Comparison of ENCODE assay signal across 9 mouse cellular contexts in genomic region chr4:52429310-52430198, GRCm38 (mm10). TPM values are rescaled to one million over a fixed set of nuclear protein-coding genes. Genes with fewer than 3 reads are reported as not detected.
A peak's percentile ranks its signal among the peaks of the same experiment; 100 is the strongest.
DNase-seq lines count a peak whose midpoint lies in the region; ATAC-seq and TF ChIP-seq lines count a peak whose summit lies in the region.
"Had no signal": no experiment of that assay in that cellular context is flagged by ENCODE, and none has a peak within 500 bp of the region (broad histone marks: within the 10 kb centered on the region; RNA-seq: fewer than 3 reads in every experiment).

No protein-coding gene starts in this region.

- DNase-seq in heart, postnatal 25 days (ENCODE audit: low spot score) = no peak
- DNase-seq in c-Kit-positive CD71-positive TER-119-negative erythroid progenitor cells, embryonic 14.5 days (ENCODE audit: low read depth) = peak; percentile 81
- DNase-seq in kidney, adult 11 months = peak; percentile 7
- DNase-seq in liver, postnatal 0 days = peak; percentile 74
- DNase-seq in urinary bladder, adult 18-20 months (ENCODE audit: low spot score in 2 of 2) = no peak
- no peak for DNase-seq in thymus, adult 18-20 months
- no peak for DNase-seq in frontal cortex, postnatal 10 days (ENCODE audit: low spot score in 2 of 2)
- DNase-seq: forebrain, postnatal 0 days had no signal

- H3K4me2 ChIP-seq in heart, embryonic 13.5 days = peak overlapping the region; percentile 65
- H3K4me2 ChIP-seq in liver, postnatal 0 days (ENCODE audit: low read depth, low read length) = peak overlapping the region; percentile 59

- peak overlapping the region; percentile 26 for H3K4me3 ChIP-seq in heart, embryonic 13.5 days
- no peak overlapping the region for H3K4me3 ChIP-seq in liver, postnatal 0 days (ENCODE audit: low read depth, low read length)

- H3K27me3 ChIP-seq in heart, embryonic 13.5 days (replicated peaks) = no peaks in the 10 kb centered on the region
- H3K27me3 ChIP-seq in liver, postnatal 0 days (ENCODE audit: insufficient read depth, low read length) = no peaks in the 10 kb centered on the region

- intact Hi-C loops in heart, postnatal 25 days (cut with DNase I) = no loop called here

- H3K4me1 ChIP-seq in heart, embryonic 13.5 days = peaks cover 19% of the 10 kb centered on the region
- peaks cover 5% of the 10 kb centered on the region for H3K4me1 ChIP-seq in liver, postnatal 0 days (ENCODE audit: insufficient read depth)

- no peak overlapping the region for H3K9ac ChIP-seq in heart, embryonic 13.5 days
- no peak overlapping the region for H3K9ac ChIP-seq in liver, postnatal 0 days (replicated peaks)
- H3K9ac ChIP-seq: forebrain, postnatal 0 days had no signal

- H3K27ac ChIP-seq in heart, embryonic 13.5 days (replicated peaks) = peak overlapping the region; percentile 73
- H3K27ac ChIP-seq in liver, postnatal 0 days (ENCODE audit: low read depth) = peak overlapping the region; percentile 66

- no peaks in the 10 kb centered on the region for H3K9me3 ChIP-seq in heart, embryonic 13.5 days
- H3K9me3 ChIP-seq in liver, postnatal 0 days (ENCODE audit: low read length) = no peaks in the 10 kb centered on the region

- no peak for TF ChIP-seq CTCF in liver, postnatal 0 days (IDR thresholded peaks at IDR 0.05; ENCODE audit: low read depth)

- peak; percentile 73 for ATAC-seq in heart, embryonic 13.5 days (ENCODE audit: extremely low read depth, insufficient number of reproducible peaks, low FRiP score, low TSS enrichment)
- peak; percentile 100 for ATAC-seq in liver, postnatal 0 days
- ATAC-seq: forebrain, postnatal 0 days had no signal

- peak; percentile 92 for TF ChIP-seq EP300 in liver, postnatal 0 days (IDR thresholded peaks at IDR 0.05; ENCODE audit: low read depth)

- no peaks in the 10 kb centered on the region for H3K36me3 ChIP-seq in heart, embryonic 13.5 days
- no peaks in the 10 kb centered on the region for H3K36me3 ChIP-seq in liver, postnatal 0 days (replicated peaks; ENCODE audit: insufficient read depth, low read length)

- 23% methylated on average over 7 of the region's 7 CpGs for WGBS in heart, embryonic 13.5 days
- WGBS in liver, postnatal 0 days (ENCODE audit: insufficient replicate concordance) = 25% methylated on average over 7 of the region's 7 CpGs

RNA-seq across cellular contexts. Expression of gene Smc2, which starts 9.5 kb away (rescaled TPM):
- 126 and 135 TPM in 2 replicates for polyA plus RNA-seq in heart, embryonic 13.5 days (2015; fragmentation: Nextera tagmentation; extraction: Ambion mirVana)
- total RNA-seq in heart, postnatal 25 days (2021) = 1 to 10 TPM; 3.1 to 4.5 TPM
- polyA plus RNA-seq in liver, postnatal 0 days (2015; fragmentation: Nextera tagmentation; extraction: Ambion mirVana) = 103 and 108 TPM in 2 replicates

Comparison
In these comparisons a context has a peak if more than half of its experiments do, and no peak if none do; other contexts are left out.
1. DNase-seq: peak in c-Kit-positive CD71-positive TER-119-negative erythroid progenitor cells, embryonic 14.5 days (single experiment), kidney, adult 11 months (single experiment) and liver, postnatal 0 days (single experiment); none in heart, postnatal 25 days (single experiment), urinary bladder, adult 18-20 months (0 of 2), thymus, adult 18-20 months (0 of 2) and frontal cortex, postnatal 10 days (0 of 2).